Mouse (Mus musculus): ENCODE results near the gene Haus3.

DNA sequence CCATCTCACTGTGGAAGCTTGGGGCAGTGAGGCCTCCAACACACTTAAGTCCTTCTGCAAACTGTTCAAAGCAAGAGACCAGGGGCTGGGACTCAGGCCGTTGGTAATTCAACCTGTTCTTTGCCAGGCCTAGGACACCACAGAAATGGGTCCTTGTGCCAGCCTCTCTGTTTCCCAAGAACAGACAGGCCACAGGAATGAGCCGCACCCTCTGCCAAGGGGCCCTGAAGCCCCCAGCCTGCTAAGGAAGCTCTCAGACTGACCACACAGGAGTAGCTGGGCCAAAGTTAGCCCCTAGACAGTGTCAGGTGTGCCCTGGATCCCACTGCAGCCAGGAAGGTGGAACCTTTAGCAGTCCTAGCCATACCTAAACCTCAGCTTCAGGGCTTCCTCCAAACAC is 17.1 kb upstream of the Haus3 start:
- TF ChIP-seq CTCF (IDR thresholded peaks at IDR 0.05; ENCODE audit: low read depth, low read length) (no peak), GATA1 (IDR thresholded peaks at IDR 0.05; ENCODE audit: borderline replicate concordance, low read length) (no peak), GATA2 (IDR thresholded peaks at IDR 0.05; ENCODE audit: borderline replicate concordance, low read depth, low read length) (no peak)
